Mouse (Mus musculus) kidney, postnatal 10 days (tissue): ENCODE results near the gene Spr.
"Not testable (repeated sequence)": the region's sequence is repeated elsewhere in the genome, so short reads cannot be mapped to it uniquely, and the experiment has no call there.

Experiments used
- DNase-seq: peaks from one replicate; pipeline ENCODE4 v3.0.0; 2021; ENCODE audit warnings: mixed read lengths

The Spr gene

DNA sequence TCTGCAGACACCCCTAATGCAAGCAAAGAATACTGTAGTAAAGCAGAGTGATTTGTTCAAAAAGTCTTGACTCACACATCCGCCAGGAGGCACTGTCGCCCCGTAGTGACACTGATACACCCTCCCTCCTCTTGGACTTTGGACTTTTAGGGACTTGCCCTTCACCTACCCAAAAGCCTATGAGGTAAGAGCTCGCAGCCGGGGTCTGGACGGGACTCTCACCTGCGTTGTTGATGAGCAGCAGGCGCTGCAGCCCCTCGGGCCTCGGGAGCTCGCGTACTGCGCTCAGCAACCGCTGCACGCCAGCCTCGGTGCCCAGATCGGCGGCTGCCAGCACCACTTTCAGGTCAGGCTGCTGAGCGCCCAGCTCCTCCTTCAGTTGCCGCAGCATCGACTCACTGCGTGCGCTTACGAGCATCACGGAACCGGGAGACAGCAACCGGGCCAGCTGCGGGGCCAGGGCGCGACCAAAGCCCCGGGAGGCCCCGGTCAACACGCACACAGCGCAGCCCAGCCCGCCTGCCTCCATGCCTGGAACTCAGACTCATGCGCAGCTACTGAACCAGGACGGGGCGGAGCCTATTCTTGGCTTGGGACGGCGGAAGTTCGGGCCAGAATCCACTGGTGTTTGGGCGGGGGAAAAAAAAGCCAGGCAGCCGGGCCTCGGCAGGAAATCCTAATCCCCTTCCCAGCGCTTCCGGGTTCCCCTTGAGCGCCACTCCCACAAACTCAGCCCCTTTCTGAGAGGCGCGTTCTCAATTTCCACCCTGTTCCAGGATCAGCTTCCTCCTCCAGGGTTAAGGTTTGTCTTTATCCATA is at the start of gene Spr:
Gene Spr (minus strand): TSS at position 550 of the 819 bp plus-strand sequence.
- peak; percentile 97 for DNase-seq

DNA sequence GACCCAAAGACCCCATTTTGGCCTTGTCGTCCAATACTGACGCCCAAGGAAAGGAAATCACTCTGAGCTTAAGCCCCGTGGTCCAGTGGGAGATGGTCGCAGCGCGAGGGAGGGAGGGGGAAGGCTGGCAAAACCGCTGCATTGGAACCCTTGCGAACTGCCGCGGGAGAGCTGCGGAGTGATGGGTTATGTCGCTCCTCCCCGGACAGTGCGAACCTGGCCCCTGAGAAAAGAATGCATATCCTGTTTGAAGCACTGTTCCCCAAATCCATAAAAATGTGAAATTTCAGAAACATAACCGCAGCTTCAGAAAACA is 49.1 kb upstream of the Spr start:
- DNase-seq, result no peak

DNA sequence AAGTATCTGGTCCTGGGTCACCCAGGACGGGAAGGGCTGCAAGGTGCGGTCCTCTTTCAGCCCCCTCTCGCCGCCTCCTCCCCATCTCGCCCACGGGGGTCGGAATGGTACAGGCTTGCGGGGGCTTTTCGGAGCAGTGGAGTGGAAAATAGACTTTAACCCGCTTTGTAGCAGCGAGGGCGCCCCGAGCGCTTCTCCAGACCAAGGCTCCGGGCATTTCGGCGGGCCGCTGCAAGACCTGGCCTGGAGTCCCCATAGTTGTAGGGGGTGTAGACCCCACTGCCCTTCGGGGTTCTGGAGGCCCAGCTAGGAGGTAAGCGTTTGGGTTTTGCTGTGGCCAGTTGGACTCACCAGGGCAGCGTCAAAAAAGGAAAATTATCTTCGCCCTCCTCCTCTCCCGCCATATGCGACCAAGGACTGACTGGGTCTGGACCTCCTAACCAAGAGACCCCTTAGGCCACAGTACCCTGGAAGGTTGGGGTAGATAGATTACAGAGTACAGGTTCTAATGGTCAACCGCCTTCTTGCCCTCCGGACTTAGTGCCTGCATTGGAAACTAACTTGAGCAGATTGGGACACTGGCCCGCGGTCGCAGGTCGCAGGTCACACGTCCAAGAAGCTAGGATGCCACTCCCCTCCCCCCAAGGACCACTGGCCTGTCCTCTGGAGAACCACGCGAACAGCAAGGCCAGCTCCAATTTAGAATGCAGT is 48.6 kb upstream of the Spr start:
- peak; percentile 78 for DNase-seq

DNA sequence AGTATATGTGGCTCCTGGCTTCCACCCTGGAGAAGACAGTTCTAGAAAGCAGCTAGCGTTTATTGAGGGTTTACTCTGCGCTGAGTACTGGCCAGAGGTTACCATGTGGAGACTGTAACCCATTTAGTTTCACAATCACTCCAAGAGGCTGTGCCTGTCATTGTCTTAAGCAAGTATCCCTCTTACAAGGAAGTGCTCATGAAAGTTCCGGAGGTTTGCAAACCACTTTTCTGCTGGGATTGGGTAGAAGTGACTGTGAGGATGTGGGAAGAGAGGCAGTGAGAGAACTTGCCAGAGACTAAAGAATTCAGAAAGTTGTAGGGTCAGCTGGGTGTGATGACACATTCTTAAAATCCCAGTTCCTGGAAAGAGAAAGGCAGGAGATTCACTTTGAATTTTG is 46.4 kb upstream of the Spr start:
- no peak for DNase-seq

DNA sequence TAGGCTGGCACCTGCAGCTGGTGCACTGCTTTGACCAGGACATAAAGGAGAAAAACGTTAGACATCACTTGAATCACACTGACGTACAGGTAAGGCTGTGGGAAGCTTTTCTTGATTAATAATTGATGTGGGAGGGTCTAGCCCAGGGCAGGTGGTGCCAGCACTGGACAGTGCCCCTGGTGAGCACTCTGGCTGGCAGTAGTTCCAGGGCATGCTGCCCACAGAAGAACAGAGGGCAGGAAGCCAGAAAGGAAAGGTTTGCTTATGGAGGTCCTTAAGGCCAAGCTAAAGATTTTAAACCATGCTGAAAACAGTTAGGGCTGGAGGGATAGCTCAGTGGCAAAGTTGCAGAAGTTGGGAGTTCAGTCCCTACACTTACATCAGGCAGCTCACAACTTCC is 42.5 kb upstream of the Spr start:
- DNase-seq, result peak; percentile 54

DNA sequence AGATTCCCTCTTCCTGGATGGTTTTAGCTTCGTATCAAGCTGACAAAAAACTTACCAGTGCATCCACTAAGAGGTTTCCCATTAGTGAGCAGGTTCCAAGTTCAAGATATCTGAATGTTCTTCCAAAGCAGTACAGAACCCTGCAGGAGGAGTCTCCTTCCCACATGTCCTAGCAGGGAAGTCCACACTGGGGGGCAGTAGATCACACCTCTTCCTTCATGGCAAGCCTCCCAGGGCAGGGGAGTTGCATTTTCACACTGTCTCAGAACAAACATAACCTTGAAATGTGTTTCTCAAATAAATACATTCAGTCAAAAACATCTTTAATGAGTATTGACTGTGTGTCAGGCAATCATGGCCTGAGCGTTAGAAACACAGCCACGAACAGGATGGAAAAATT is 42.0 kb upstream of the Spr start:
- peak; percentile 34 for DNase-seq

DNA sequence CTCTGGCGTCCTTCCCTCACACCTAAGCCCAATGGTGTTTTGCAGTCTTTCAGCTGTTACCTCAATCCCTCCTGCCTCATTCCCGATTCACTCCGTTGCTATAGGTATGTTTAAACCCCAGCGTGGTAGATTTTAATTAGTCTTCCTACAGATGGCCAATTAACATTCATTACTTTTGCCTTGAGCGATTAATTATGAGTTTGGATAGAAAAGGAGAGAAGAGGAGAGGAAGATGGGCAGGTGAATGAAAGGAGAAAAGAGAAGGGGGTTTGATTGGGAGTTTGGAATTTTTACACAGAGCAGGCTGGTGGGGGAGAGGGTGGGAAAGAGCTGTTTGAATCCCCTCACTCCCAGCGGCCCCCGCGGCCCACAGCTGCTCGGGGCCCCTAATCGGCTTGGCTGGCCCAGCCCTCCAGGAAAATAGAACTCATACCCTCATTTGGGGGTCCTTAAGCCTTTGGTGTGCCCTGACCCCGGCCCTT is 27.9 kb upstream of the Spr start:
- no peak for DNase-seq

DNA sequence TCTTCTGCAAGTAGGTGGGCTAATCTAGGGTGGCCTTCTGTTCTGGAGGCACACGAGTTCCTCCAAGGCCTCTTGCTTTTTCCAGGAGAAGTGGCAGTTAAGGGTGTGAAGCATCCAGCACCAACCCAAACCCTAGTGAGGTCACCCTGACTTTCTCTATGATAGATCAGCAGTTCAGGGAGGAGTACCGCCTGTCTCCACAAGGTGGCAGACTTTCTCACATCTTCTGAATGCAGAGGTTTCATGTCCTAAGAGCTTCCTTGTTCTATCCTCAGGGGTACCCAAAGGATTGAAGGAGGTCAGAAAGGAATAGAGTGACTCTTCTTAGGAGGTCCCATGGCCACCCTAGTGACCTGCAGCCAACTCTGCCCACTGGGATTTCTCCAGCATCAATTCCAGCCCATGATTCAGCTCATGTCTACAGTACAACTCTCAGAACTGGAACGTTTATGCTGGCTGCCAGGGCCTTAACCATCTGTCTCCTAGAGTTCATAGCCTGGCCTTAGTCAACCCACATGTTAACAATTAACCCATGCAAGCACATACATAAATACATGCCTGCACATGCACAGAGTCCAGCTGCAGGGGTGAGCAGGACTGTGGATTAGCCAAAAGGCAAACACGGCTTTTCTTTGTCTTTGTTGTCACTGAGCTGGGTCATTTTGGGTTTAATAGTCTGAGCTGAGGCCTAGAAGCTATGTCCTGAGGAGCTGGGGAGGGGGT is 22.8 kb upstream of the Spr start:
- DNase-seq, result peak; percentile 91

DNA sequence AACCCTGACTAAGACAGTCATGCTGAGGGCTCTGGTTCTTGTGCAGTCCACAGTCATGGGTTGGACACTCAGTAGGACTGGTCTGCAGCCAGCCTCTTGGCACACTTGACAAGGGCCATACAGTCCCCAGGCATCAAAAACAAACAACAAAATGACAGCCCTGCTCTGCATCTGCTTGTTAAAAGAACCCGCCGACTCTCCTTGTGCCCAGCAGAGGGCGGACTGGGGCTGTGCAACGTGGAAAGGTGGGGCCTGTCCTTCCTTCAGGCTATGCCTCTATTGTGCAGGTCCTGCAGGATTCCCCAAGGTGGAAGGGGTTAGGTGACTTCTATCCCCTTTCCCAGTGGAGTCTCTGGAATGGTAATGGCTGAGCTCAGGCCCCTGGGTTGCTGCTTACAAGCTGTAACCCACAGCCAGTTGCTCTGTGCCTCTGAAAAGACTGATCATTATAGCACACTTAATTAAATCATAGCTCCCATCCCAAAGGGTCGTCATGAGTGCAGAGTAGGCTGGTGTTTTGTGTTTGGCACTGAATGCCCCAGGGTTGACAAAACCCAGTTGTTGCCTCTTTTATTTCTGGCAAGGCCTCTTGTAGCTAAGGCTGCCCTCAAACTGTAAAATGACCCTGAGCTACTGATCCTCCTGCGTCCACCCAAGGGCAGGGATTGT is 21.7 kb upstream of the Spr start:
- DNase-seq, result peak; percentile 79

DNA sequence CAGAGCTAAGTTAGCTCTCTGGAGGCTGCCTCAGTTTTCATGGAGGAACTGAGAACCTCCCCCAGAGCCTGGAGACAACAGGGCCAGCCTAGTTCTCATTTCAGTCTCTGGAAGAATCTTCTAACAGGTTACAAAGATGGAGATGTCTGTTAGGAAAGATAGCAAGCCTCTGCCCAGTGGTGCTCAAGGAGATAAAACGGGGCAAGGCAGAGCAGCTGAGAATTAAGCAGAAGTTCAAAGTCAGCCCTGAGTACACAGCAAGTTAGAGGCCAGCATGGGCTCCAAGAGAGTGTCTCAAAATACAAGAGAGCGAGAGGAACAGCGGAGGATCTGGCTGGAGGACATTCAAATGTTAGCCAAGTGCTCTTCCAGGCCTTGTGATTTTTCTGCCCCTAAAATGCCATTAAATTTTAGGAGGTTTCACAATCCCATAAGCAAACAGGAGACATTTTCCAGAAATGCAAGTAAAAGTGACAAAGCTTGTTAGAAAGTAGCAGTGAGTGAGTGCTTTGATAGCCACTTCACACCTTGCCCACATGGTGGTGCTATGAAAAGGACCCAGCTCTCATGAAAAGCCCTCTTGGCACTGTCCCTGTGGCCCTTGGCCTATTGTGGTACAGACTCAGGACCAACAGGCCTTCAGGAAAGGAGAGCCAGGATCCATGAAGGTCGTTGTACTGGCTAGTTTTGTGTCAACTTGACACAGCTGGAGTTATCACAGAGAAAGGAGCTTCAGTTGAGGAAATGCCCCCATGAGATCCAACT is 20.7 kb upstream of the Spr start:
- DNase-seq, result peak; percentile 34

DNA sequence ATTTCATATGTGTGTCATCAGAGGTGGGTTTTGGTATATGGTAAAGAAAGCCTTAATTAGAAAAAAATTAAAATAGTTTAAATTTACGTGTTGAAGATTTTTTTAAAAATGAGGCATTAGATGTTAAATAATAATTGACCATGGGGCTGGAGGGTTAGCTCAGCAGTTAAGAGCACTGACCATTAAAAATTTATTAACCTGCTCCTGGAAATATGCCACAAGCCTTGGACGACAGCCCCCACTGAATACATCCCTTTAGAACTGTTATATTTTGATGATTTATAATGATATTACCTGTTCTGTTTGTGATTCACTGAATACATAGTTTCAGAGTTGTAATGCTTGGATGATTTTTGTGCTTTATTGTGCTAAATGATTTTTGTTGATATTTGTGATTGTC is 19.0 kb upstream of the Spr start:
- not testable (repeated sequence) for DNase-seq

DNA sequence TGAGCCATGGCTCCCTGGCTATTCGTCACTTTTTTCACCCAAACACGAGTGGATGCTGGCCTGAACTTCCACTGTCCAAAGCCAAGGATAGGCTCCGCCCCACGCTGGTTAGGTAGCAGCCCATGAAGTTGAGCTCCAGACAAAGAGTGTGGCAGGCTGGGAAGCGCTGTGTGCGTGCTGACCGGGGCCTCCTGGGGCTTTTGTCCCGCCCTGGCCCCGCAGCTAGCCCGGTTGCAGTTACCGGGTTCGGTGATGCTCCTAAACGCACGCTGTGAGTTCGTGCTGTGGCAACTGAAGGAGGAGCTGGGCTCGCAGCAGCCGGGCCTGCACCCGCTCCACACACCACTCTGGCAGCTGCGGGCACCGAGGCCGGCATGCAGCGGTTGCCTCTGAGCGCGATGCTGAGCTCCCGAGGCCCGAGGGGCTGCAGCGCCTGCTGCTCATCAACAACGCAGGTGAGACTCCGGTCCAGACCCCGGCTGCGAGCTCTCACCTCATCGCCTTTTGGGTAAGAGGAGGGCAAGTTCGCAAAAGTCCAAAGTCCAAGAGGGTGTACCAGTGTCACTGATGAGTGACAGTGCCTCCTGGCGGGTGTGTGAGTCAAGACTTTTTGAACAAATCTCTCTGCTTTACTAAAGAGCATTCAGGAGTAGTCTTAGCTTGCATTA is 17.4 kb upstream of the Spr start:
- DNase-seq, result peak; percentile 79

DNA sequence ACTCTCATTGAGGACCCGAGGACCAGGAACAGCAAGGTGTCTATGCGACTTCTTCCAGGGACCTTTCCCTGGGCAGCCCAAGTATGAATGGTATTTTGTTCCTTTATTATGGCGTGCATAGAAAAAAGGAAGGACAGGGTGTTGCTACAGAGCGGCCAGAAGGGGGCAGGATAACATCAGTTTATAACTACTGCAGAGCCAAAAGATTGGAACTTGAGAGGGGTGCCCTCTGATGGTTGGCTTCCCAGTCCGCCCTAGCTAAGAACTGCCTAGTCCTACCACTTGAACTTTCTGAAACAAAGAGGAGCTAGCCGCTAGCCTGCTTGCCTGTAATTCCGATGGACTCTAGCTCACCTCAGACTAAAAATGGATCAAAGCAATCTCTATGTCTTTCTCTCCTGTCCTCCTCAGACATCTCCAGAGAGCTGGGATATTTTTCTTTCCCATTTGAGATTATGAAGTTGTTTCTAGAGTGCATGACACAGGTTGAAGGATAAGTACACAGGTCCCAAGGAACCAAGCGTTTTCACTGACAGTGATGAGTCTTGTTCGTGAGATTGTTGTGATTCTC is 16.5 kb upstream of the Spr start:
- DNase-seq, result peak; percentile 85

DNA sequence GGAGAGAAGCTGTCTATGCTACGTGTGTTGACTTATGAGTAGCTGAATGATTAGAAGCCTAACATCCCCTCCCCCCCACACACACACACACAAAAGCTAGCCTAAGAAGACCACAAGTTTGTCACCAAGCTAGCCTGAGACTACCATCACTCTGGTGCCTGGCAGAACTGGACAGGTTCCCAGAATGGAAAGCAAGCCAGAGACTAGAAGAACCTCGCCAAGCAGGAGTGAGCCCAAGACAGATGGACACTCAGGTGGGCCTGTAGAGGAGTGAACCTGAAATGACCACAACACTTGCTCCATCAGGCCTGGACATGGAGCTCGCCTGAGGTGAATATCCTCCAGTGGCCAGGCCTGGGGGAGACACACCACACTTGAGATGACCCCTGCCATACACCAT is 12.8 kb upstream of the Spr start:
- no peak for DNase-seq

DNA sequence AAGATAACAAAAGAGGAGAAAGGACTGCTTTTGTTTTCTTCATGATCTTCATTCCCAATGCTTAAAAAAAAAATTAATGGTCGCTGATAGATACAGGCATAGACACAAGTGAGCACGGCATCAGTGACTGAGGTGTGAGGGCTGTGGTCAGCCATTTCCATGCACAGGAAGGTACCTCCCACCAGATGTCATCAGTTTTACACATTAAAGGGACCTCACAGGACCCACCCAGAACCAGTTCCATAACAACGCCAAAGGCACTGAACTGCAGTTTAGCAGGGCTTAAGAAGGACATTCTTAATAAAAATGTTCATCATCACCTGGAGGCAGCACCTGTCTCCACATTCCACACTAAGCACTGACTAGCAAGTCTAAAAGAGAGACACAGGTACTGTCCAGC is 10.1 kb upstream of the Spr start:
- no peak for DNase-seq

DNA sequence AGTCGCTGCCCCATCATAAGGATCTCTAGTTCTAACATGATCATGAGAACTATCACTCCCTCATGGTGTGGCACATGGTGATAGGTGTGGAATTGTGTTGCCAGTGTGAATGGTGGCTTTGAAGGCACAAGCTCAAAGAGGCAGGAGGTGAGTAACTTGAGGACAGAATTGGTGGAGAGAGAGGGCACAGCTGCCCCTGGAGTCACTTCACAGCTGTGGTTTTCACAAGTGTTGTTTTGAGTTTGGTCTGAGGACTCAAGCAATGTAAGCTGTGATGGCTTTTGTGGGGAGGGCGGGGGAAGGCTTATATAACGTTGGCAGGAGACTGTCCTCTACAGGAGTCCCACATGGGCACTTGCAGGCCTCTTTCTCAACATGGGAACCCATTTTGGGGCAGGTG is 6.9 kb upstream of the Spr start:
- DNase-seq, result no peak

DNA sequence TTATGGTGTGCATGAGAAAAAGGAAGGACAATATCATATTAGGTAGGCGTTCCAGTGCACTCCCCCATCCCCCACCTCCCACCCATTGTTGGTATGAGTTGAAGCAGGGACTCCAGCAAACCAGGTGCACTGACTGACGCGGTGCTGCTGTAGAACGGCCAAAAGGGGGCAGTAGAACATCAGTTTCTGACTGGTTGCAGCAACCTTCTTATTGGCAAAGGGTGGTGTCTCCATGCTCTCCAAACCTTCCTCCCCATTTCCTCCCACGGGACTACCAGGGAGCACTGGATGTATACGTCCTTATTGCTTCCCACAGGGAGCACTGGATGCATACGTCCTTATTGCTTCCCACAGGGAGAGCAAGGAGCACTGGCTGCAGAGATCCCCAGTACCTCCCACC is 3.4 kb upstream of the Spr start:
- peak; percentile 64 for DNase-seq

DNA sequence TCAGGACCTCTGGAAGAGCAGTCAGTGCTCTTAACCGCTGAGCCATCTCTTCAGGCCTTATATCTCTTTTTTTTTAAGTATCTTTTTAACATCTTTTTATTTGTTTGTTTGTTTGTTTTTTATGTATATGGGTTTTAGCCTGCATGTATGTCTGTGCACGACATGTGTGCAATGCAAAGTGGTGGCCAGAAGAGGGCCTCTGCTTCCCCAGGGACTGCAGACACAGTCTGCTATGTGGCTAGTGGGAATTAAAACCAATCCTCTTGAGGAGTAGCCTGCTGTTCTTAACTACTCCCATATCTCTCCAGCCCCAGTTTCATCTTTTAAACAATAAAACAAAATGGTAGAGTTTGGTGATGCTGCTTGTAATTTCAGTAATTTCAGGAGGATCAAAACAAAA is 2.0 kb upstream of the Spr start:
- no peak for DNase-seq

DNA sequence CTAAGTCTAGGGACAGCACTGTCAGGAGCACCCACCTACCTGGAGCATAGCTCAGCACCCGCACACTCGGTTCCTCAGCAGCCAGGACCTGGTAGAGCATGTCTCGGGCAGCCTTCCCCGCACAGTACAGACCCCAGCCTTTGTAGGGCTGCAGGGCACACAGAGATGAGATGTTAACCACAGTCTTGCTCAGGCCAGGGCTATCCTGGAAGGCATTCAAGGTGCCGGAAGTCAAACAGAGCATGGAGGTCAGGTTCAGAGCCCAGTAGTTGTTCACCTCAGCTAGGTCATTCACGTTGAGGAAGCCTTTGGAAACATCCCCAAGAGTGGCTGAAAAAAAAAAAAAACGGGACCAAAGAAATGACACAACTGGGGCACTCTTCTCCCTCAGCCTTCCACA is 782 bp downstream of the Spr start:
- DNase-seq, result not testable (repeated sequence)

DNA sequence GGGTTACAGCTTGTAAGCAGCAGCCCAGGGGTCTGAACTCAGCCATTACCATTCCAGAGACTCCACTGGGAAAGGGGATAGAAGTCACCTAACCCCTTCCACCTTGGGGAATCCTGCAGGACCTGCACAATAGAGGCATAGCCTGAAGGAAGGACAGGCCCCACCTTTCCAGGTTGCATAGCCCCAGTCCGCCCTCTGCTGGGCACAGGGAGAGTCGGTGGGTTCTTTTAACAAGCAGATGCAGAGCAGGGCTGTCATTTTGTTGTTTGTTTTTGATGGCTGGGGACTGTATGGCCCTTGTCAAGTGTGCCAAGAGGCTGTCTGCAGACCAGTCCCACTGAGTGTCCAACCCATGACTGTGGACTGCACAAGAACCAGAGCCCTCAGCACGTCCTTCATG is 4.8 kb downstream of the Spr start:
- DNase-seq, result peak; percentile 59

DNA sequence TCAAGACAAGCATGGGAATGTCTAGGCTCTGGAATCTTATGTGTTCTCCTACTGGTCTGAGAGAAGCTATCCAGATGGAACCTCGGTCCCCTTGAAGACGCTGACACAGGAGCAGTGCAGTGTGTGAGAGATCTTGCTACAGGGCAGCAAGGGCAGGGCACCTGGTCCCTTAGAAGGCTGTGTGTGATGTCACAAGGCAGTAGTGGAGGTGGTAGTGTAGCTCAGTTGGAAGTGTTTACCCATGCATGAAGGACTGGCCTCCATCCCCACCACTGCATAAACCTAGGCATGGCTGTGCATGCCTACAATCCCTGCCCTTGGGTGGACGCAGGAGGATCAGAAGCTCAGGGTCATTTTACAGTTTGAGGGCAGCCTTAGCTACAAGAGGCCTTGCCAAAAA is 5.3 kb downstream of the Spr start:
- not testable (repeated sequence) for DNase-seq

DNA sequence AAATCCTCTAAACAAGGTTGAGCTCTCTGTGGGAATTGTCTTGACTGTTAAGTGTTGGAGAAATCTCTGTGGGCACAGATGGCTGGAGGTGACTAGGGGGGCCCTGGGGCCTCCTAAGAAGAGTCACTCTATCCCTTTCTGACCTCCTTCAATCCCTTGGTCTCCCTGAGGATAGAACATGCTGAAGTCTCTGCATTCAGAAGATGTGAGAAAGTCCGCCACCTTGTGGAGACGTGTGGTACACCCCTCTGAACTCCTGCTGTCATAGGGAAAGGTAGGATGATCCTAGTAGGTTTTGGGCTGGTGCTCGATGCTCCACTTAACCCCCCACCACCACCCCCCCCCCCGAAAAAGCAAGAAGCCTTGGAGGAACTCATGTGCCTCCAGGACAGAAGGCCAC is 5.9 kb downstream of the Spr start:
- peak; percentile 86 for DNase-seq
